Mouse (Mus musculus) kidney, adult 11 months (tissue): ENCODE measurements around the gene Lyg2.

Experiments used
- DNase-seq: peaks from one replicate; pipeline ENCODE4 v3.0.0; 2022

Gene Lyg2

GRCm38 (mm10) chr1:37877736-37878460 lies 38.4 kb downstream of the Lyg2 start:
- no peak for DNase-seq

- no peak for DNase-seq
Observed at GRCm38 (mm10) chr1:37873157-37873556, 43.1 kb downstream of the Lyg2 start.

GRCm38 (mm10) chr1:37872131-37873067 lies 43.9 kb downstream of the Lyg2 start:
- DNase-seq = peak; percentile 90

- peak; percentile 57 for DNase-seq
Observed at GRCm38 (mm10) chr1:37871704-37872103, 44.6 kb downstream of the Lyg2 start, which contains the start of gene Lipt1. Lipt1 (plus strand) TSS chr1:37871738.

- no peak for DNase-seq
Observed at GRCm38 (mm10) chr1:37869362-37869761, 46.9 kb downstream of the Lyg2 start.

GRCm38 (mm10) chr1:37868640-37869039 lies 47.7 kb downstream of the Lyg2 start:
- no peak for DNase-seq

- no peak for DNase-seq
Observed at GRCm38 (mm10) chr1:37867684-37868322, 48.5 kb downstream of the Lyg2 start.

- DNase-seq = no peak
Observed at GRCm38 (mm10) chr1:37867056-37867455, 49.2 kb downstream of the Lyg2 start.

GRCm38 (mm10) chr1:37866286-37866685 lies 50.0 kb downstream of the Lyg2 start, which contains the start of gene Tsga10:
Tsga10 (minus strand) TSS chr1:37866429.
- DNase-seq = no peak

GRCm38 (mm10) chr1:37865401-37866215 lies 50.7 kb downstream of the Lyg2 start:
- no peak for DNase-seq

GRCm38 (mm10) chr1:37864511-37865400 lies 51.5 kb downstream of the Lyg2 start:
- DNase-seq = peak; percentile 100
